Mouse (Mus musculus): ENCODE measurements around the gene Dbil5.

GRCm38 (mm10) chr11:76258511-76258910 is 41.1 kb downstream of the Dbil5 start:
- no peak for TF ChIP-seq CTCF (IDR thresholded peaks at IDR 0.05; ENCODE audit: control insufficient read depth, insufficient read depth, insufficient replicate concordance, low read depth, low read length)
- no peak for TF ChIP-seq POLR2A (IDR thresholded peaks at IDR 0.05; ENCODE audit: control insufficient read depth, low read depth, low read length)

Data from testis, adult 2 months (tissue).